Mouse (Mus musculus): ENCODE results near the gene Smim13. TPM values are rescaled to one million over a fixed set of nuclear protein-coding genes. Genes with fewer than 3 reads are reported as not detected.

The Smim13 gene
- polyA plus RNA-seq, 1 experiment = 9.0 TPM

DNA sequence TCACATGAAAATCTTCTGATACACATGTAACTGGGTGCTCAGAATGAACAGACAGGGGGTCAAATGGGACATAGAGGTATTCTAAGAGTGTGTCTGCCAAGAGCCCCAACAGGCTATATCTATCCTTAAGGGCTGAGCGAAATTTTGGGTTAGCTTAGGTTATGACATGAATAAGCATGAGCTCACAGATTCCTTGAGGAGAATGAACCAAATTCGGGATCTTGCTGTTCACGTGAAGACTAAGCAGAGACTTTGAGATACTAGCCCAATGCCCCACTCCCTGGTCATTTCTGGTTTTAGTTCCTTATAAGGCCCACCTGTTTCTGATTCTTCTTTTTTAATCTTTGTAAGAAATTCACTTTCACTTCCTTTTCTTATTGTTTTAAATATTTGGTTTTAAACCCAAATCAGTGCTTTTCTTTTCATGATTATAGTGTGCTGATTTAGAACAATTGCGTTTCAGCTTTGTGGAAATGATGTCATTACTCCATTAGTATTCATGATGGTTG is 41.9 kb downstream of the Smim13 start:
- DNase-seq (ENCODE audit: low spot score) = no peak

DNA sequence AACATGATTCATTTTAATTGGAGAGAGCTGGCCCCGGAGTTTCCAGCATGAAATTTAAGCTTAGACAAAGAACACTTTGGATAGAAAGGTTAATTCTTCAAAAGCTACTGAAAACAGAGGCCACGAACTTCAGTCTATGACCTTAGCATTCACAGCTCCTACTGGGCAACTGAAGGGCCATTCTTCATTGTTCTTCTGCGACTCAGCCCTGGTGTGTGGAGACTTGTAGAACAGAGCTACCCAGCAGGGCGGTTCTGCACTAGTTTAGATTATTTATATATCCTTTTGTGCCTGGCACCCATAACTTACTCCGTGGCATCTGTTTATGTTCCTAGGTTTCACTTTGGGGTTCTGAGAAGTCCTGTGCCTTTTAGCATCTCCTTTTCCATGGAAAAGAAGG is 44.0 kb downstream of the Smim13 start:
- DNase-seq (ENCODE audit: low spot score) = no peak

- no peak for DNase-seq (ENCODE audit: low spot score)
These were observed 46.2 kb downstream of the Smim13 start for GRCm38 (mm10) chr13:41295886-41296285.

- no peak for DNase-seq (ENCODE audit: low spot score)
These were observed 46.8 kb downstream of the Smim13 start for GRCm38 (mm10) chr13:41296396-41296795.

- DNase-seq (ENCODE audit: low spot score) = no peak
These were observed 48.9 kb downstream of the Smim13 start for GRCm38 (mm10) chr13:41298533-41298932.

- no peak for DNase-seq (ENCODE audit: low spot score)
These were observed 49.4 kb downstream of the Smim13 start for GRCm38 (mm10) chr13:41298996-41299395.

- no peak for DNase-seq (ENCODE audit: low spot score)
These were observed 50.4 kb downstream of the Smim13 start for GRCm38 (mm10) chr13:41300037-41300436.

GRCm38 (mm10) chr13:41302716-41303115 is 53.1 kb downstream of the Smim13 start:
- DNase-seq (ENCODE audit: low spot score) = peak; percentile 54

DNA sequence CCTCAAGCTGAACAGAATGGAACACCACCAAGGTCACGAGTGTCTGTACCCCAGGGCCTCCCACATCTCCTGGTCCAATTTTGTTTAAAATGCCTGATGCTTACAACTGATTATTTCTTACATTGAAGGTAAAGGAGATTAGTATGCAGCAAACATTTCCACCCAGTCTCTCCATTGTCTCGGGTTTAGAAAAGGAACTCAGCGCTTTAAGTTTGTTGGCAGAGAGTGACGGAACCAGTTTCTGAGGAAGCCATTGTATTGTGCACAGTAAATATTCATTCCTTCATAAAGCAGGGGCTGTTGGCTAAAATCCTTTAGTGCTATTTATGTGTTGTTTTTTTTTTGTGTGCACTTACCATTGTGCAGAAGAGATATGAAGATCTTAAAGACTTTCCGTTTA is 71.1 kb downstream of the Smim13 start:
- DNase-seq (ENCODE audit: low spot score) = no peak

DNA sequence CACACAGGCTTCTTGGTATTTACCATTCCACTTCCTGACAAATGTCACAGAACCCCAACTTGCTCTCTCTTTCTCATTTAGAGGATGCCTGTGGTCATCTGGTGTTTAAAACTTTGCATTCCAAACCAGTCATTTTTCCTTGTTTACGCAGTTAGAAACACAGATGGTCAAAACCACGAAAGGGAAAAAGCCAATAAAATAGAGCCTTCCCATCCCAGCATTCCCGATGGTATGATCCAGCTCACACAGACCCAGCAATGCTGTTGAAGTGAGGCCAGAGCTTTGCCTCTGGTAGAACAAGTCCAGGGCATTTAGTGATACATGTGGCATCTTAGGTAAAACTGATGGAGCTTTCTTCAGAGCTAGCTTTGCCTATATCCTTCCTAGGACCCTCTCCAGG is 71.8 kb downstream of the Smim13 start:
- DNase-seq (ENCODE audit: low spot score) = no peak

GRCm38 (mm10) chr13:41324631-41325030 is 75.0 kb downstream of the Smim13 start:
- no peak for DNase-seq (ENCODE audit: low spot score)

- DNase-seq (ENCODE audit: low spot score) = no peak
These were observed 75.7 kb downstream of the Smim13 start for GRCm38 (mm10) chr13:41325346-41325745.

- no peak for DNase-seq (ENCODE audit: low spot score)
These were observed 76.5 kb downstream of the Smim13 start for GRCm38 (mm10) chr13:41326134-41326533.

Other genes starting within 250 kb of the Smim13 start
- gene Pak1ip1, start 248.8 kb upstream of the Smim13 start, polyA plus RNA-seq (2012; rRNA removed) = 54.2 and 68.3 TPM in 2 replicates
- gene Tmem14c, start 233.6 kb upstream of the Smim13 start, polyA plus RNA-seq (2012; rRNA removed) = 89.9 and 115 TPM in 2 replicates
- 0.04 TPM in 1 of 2 replicates, not detected in the other for gene Mak, start 170.1 kb upstream of the Smim13 start, polyA plus RNA-seq (2012; rRNA removed)
- not detected in 2 replicates for gene Gcm2, start 138.8 kb upstream of the Smim13 start, polyA plus RNA-seq (2012; rRNA removed)
- not detected in 2 replicates for gene Sycp2l, start 135.5 kb upstream of the Smim13 start, polyA plus RNA-seq (2012; rRNA removed)
- 0.07 and 0.16 TPM in 2 replicates for gene Elovl2, start 29.4 kb upstream of the Smim13 start, polyA plus RNA-seq (2012; rRNA removed)
- not detected in 2 replicates for gene Gm17364, start 24.1 kb downstream of the Smim13 start, polyA plus RNA-seq (2012; rRNA removed)
- gene Nedd9, start 237.5 kb downstream of the Smim13 start, polyA plus RNA-seq (2012; rRNA removed) = 13.4 and 15.4 TPM in 2 replicates